Mouse (Mus musculus): ENCODE data around the gene Tdgf1.

DNA sequence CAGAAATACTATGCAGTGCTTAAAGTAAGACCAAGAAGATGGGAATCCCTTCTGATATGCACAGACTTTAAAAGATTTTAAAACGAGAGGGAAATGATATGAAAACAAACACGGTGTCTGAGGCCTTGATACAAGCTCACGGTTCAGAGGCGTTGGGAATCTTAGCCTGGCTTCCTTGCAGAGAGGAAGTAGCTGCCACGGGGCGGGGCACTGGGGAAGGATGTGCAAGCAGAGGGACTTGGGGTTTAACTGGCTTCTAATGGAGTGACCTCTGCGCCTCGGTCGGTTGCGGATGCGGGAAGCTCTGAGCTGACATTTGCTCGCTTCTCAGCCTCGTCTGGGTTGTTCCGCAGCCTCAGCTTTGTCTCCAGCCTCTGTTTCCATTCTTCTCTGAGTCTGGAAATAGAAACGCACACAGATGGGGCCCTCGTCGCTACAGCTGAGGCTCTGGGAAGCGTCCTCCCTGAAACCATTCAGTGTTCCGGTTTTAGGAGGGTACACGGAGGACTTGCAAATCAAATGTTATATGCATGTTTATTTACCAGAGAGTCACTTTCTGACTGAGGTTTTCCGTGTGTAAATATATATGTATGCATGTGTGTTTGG is 31.2 kb downstream of the Tdgf1 start:
- TF ChIP-seq CTCF (IDR thresholded peaks at IDR 0.05; ENCODE audit: low read depth) (no peak), EP300 (optimal IDR thresholded peaks at IDR 0.05) (no peak)
